Mouse (Mus musculus) adrenal gland, postnatal 4 days (tissue): Measurements from ENCODE around the gene Afap1l2. TPM values are rescaled to one million over a fixed set of nuclear protein-coding genes. Genes with fewer than 3 reads are reported as not detected.

Experiments
- DNase-seq, 2 experiments: peaks; one replicate each; pipeline ENCODE4 v3.0.0; 2021 to 2022; ENCODE audit warnings: low spot score in 2 of 2, mixed read lengths in 2 of 2
- total RNA-seq, 2 experiments: library from RNA; stranded (reverse); gene quantifications; 2 replicates each; pipeline ENCODE4 v1.2.3; 2021

The Afap1l2 gene
- total RNA-seq, 2 experiments from 2014 or later = 20.5 to 20.6 TPM

DNA sequence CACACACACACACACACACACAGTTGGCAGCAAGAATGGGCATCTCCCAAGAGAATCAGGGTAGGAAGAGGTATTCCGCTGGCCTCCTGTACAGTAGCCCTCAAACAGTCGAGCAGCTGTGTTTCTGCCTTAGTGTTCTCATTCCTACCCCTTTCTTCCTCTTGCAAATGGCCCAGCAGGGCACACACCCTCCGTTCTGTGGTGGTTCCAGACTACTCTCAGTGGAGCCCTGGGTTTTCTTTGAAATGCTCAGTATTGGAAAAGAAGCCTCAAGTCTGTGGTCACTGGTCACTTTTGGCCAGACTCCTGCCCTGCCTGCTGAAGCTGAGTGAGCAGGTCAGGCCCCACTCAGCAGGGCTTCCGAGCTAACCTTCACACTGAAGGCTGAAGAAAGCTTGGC, 1.6 kb upstream of the Afap1l2 start:
- no peak for DNase-seq

GRCm38 (mm10) chr19:57007291-57007690, 737 bp downstream of the Afap1l2 start:
- DNase-seq = no peak

DNA sequence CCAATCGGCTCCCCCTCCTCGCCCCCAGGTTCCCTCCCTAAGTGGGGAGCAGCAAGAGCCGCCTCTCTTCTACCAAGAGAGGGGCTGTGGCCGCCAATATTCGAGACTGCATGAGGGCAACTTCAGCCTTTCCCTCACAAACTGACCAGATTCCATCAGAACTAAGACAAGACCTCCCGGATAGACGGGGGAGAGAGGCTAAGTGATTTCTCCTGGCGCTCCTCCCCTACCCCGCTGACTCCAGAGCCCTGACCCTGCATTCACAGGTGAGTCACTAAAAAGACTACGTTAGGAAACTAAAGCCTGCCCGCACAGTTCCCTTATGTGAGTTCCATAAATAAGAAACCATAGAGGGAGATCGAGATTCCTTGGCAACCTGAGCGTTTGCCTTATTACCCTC, 1.2 kb downstream of the Afap1l2 start:
- no peak for DNase-seq

DNA sequence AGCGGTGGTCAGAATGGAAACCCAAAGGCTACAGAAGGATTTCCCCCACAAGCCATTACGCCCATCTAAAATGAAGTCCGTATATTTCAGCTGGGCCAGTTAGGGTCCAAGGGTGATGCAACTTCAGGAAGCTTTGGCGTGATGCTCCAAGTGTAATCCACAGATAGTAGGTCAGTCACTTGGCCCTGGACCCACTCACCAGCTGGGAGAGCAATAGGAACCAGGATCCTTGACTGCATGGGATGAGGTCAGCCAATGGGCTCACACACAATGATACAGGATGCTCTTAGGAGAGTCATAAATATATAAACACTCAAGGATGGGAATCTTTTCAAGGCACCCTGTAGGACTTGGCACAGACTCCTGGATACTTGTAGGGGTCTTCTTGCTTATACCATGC, 3.0 kb downstream of the Afap1l2 start:
- no peak for DNase-seq

DNA sequence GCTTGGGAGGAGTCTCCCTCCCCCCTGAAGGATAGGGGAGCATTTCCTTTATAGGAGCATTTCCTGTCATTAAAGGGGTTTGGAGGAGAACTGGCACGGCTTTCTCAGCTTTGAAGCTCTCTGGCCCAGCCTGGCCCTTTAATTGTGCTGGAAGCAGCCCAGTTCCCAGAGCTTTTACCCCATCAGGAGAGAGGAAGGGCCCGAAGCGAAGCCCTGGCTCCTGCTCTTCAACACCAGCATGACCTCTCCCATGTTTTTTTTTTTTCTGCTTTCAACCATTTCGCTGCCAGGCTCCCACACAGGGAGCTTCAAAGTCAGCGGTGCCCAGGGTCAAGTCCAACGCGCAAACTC, 4.6 kb downstream of the Afap1l2 start:
- no peak for DNase-seq

DNA sequence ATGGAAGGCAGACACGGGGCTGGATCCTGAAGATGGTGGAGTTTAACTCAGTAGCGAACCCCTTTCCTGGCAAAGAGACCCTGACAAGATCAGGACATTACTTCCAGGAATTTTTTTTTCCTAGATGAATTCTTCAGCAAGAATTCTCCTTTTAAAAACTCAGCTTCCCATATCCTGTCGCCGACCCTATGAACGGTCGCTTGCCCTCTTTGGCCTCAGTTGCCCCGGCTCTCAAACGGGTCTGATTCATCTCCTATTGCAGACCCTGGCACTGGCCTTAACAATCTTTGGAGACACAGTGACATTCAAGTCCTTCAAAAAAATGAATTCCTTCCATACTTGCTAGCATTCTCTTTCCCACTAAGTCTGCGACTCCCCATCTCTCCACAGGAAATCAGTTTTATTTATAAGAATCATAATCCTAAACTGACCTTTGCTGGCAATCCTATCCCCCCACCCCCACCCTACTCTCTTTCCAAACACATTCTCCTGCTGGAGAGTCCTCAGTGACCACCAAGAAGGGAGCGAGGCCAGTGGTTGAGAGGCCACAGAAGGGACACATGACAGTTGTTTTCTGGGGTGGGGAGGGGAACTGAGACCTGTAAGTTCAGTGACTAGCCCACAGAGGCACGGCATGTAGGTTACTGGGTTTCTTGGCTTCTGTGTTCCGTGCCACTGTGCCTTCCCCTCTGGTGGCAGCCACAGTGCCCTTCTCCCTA, 5.1 kb downstream of the Afap1l2 start:
- no peak for DNase-seq

DNA sequence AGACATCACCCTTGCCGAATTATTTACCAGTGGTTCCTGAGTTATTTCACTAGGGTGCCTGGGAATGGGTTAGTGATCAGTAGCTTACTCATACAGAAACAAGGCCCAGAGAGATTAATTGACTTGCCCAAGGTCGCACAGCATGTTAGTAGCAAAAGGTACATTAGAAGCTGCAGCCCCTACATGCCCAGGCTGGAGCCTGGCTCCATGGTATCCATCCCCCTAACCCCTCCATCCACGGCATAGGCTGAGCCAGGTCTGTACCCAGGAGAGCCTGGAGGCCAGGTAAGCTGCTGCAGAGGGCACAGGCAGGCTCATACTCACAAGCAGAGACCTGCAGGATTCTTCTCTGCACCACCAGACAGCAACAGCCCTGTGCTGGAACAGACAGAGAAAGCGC, 6.1 kb downstream of the Afap1l2 start:
- DNase-seq = no peak

GRCm38 (mm10) chr19:57000592-57000991, 7.4 kb downstream of the Afap1l2 start:
- no peak for DNase-seq

DNA sequence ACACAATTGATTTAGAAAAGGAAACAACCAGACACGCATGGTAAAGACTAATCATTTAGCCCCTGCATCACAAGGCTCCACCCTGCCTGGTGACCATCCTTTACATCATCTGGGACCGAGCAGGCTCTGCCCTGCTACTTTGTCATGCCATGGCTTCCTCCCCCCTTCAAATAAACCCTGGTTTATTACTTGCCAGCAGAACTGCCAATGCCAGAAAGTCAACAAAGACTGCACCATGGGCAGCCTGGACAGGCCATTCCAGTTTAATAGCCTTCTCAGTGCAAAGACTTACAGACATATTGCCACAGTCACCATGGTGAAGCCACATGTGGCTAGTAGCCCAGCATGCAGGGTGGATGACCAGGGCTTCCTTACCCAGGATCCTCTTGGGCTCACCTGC, 8.2 kb downstream of the Afap1l2 start:
- no peak for DNase-seq

GRCm38 (mm10) chr19:56998910-56999309, 9.1 kb downstream of the Afap1l2 start:
- DNase-seq = no peak

DNA sequence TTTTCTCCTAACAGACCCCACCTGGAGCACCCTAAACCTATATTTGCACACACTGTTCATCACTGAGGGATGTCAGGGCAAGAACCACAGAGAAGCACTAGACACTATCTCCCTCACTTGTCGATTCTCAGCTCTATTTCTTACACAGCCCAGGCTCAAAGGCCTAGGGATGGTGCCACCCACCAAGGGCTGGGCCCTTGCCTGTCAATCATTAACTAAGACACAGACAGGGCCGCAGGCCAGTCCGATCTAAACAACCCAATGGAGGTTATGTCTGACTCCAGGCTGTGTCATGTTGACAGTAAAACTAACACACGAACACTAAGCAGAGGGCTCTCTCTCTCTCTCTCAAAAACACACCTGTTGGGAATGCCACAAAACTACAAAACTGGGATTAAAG, 9.7 kb downstream of the Afap1l2 start:
- no peak for DNase-seq

GRCm38 (mm10) chr19:56997164-56997599, 10.8 kb downstream of the Afap1l2 start:
- DNase-seq = no peak

- DNase-seq = no peak
These were observed 12.6 kb downstream of the Afap1l2 start for GRCm38 (mm10) chr19:56995441-56995840.

- DNase-seq = no peak
These were observed 13.4 kb downstream of the Afap1l2 start for GRCm38 (mm10) chr19:56994653-56995052.

GRCm38 (mm10) chr19:56993763-56994162, 14.3 kb downstream of the Afap1l2 start:
- no peak for DNase-seq

DNA sequence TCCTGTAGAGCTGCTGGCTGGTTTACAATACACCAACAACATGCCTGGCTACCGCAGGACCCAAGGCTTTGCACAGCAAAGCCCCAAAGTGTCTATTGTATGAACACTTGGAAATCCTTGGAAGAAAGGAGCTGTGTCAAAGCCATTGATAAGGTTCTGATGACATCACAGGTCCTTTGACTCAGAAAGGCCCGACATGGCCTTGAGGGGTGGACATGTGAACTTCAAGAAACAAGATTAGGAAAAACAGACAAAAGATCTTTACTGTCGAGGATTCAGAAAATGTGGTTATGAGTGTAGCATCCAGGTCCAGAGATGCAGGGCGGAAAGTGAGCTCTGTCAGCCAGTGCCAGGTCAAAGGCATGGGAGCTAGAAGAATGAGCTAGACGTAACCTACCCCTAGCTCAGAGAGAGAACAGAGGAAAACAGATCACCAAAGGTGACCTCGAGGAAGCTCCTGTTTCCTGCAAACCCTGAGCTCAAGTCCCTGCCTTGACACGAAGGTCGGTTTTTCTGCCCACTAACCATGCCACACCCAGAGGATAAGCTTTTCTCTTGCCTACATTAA, 15.0 kb downstream of the Afap1l2 start:
- DNase-seq = no peak

DNA sequence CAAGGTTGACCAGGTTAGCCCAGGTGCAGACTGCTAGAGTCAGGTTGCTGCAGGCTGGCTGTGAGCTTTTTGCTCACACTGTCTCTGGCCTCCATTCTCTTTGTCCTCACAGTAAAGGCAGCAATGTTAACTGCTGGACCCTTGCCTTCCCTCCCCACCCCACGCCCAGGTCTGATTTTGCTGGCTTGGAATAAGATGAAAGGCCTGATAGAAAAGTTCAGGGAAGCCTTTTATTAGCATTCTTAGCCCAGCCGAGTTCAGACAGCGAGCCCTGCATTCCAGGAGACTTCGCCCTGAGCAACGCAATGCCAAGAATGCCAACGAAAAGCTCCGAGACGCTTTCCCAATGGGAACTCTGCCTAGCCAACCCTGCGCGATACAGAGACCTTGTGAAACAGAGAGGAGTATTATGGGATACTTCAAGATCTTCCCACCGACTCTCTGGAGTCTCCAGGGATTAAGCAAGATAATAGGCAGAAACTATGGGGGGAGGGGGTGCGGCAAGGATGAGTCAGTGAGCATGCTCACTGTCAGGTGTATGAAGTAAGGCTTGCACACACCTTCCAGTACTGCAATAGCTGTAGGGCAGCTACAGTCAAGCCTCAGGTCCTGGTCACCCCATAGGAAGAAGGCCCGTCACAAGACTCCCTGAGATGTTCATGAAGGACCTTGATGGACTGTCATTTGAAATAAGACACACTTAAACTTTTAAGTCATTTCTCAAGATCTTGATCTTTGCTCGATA, 17.5 kb downstream of the Afap1l2 start:
- no peak for DNase-seq

GRCm38 (mm10) chr19:56989171-56989570, 18.9 kb downstream of the Afap1l2 start:
- DNase-seq = no peak

GRCm38 (mm10) chr19:56984229-56984628, 23.8 kb downstream of the Afap1l2 start:
- no peak for DNase-seq

GRCm38 (mm10) chr19:56983757-56984156, 24.3 kb downstream of the Afap1l2 start:
- no peak for DNase-seq

DNA sequence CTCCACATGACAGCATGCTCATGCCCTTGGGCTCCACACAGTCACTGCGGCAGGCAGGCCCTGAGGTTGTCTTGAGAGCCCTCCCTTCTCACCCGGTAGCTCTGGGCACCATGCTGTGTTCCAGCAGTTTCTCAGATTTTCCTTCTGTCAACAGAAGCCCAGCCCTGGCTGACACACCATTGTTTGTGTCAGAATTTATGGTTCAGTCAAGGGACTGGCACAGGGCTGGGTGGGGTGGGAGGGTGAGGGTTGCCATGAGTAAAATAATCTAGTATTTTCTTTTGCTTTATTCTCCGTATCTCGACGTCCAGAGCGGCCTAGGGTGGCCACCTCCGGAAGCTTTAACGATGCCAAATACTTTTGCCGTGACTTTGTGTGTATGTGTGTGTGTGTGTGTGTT, 26.3 kb downstream of the Afap1l2 start:
- no peak for DNase-seq

DNA sequence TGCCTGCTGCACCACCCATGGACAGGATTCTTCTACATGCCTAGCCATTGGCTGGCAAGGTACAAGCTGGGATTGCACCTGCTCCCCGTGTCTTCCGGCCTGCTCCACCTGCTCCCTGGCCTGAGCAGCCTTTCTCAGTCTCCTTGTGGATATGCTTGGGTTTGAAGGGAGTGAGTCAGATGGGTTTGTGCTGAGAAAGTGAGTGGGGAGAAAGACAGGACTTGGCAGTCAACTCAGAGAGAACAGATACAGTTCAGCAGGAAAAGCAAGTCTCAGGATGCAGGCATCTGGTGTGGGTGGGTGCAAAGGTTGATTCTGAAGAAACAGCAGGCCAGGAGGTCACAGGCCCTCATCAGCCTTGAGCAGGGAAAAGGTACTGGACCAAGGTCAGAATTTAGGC, 27.2 kb downstream of the Afap1l2 start:
- no peak for DNase-seq
